Mouse (Mus musculus) embryo, embryonic 11 days (tissue): ENCODE data around the gene Rgs2.
A peak's percentile ranks its signal among the peaks of the same experiment; 100 is the strongest.

Experiments used
- DNase-seq: peaks from one replicate; pipeline ENCODE4 v3.0.0-alpha.2; 2015

Gene Rgs2

DNA sequence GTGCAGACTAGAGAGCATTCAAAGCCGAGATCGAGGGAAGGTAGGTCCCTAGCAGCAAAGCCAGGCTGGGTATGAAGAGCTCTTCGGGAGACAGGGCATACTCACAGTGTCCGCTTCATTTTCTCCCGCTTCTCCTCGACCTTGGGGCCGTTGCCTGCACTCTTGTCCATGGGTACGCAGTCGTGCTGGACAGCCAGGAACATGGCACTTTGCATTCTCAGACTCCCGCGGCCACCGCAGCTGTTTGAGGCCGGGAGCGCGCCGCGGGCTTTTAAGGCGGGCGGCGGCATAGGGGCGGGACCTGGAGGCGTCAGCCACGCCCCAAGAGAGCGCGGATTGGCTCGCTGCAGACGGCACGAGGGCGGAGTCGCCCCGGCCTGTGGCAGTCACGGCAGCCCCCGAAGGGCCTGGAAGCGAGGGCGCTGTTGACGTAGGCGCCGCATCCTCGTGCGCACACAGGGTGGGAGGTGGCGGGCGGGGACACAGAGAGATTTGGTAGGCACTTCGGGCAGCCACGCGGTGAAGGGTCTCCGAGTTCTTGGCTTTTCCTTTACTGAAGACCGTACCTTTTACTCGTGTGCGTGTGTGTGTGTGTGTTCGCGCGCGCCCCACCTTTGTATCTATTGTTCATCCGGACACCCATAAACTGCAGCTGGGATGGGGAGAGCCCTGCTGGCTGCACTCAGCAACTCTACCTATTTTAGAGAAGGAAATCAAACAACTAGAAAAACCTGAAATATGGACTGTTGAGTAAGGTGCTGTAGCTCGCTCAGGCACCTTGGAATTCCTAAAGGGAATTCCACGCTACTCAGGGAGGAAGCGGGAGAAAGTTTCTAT is at the start of gene Rgs2:
Rgs2 (minus strand) TSS at position 258 of the 837 bp plus-strand sequence.
- peak; percentile 97 for DNase-seq

GRCm38 (mm10) chr1:144053401-144053800 is 49.4 kb upstream of the Rgs2 start:
- no peak for DNase-seq

- DNase-seq: no peak
Observed at GRCm38 (mm10) chr1:144041826-144042225, 37.9 kb upstream of the Rgs2 start.

DNA sequence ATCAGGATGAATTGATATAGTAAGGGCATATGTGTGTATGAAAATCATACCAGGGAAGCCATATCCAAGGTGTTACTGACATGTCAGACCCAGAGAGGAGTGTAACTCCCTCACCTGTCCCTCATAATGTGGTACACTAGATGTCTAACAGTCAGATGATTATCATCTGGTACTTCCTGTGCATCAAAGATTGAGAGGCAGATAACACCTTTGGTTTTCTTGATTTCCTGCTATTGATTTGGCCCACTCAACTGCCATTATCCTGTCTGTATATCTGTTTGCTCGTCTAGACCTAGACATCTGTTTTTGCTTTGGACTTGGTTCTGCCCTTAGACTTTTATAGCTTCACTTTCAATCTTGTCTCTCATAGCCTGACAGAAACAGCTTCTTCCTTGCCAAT is 29.5 kb upstream of the Rgs2 start:
- no peak for DNase-seq

- DNase-seq: peak; percentile 12
Observed at GRCm38 (mm10) chr1:144030499-144030898, 26.5 kb upstream of the Rgs2 start.

GRCm38 (mm10) chr1:144029679-144030078 is 25.7 kb upstream of the Rgs2 start:
- DNase-seq: no peak

- DNase-seq: no peak
Observed at GRCm38 (mm10) chr1:144018417-144018958, 14.5 kb upstream of the Rgs2 start.

DNA sequence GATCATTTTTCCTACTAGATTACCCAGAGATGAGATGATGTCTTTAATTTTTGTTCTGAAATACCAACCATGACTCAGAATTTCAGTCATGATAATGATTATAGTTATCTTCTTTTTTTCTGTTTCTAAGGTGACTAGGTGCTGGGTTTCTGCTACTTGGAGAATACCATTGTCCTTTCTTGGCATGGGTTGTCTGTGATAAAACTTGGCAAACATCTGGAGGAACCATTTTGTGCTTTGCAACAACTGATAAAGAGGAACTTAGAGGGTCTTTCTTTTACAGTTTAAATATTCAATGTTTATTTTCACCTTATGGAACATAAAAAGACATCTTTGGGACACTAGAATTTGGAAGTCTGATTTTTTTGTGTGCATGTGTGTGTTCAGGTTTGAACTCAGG is 10.0 kb upstream of the Rgs2 start:
- DNase-seq: no peak

DNA sequence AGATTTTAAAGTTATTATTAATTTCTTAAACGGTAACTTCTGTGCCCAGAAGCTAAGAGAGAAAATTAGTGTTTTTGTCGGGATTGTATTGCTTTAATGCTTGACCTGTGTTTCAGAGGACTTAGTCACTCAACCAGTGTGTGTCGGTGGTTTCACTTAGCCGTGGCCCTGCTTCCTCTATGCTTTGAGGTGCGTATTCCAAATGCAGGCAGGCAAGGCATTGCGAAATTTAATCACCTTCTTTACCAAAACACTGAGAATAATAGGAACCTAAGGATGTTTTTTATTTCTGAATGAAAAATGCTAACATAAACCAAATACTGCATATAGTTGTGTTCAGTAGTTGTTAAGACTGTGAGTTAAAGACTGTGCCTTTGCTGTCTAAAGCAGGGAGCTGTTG is 3.4 kb upstream of the Rgs2 start:
- no peak for DNase-seq

- peak; percentile 82 for DNase-seq
Observed at GRCm38 (mm10) chr1:144006542-144006941, 2.6 kb upstream of the Rgs2 start.

DNA sequence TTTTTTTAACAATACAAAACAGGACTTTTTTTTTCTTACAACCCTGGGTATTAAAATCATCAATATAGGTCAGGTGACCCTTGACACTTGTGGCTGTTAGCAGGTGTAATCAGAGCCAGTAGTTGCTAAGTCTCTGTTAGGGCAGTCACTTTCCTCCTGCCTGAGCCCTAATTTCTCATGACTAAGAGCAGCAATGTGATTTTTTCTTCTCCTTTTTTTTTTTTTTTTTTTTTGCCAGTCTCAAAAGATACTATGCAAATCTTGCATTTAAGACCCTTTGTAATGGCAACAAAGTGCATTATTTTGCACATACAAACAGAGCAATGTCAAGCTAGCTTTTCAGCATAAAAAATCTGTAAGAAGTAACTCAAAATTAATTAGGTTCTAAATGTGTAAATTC is 1.7 kb upstream of the Rgs2 start:
- no peak for DNase-seq

DNA sequence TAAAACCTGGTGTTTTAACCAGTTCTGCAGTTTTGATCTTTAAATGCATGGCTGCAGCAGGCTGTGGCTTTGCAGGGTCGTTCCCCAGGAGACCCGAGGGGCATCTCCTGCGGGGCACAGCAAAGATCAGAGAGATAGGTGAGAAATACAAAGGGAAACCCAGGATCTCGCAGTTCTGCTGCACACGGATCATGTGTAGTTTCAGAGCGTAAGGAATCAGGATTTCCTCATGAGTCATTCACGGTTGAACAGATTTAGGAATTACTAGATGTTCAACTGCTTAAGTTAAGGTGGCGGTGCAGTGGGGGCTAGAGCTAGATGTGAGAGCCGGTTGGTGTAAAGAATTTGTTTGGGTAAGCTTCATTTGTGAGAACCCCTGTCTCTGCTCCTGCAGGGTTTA is 780 bp upstream of the Rgs2 start:
- peak; percentile 48 for DNase-seq

GRCm38 (mm10) chr1:144003416-144003815 is 545 bp downstream of the Rgs2 start:
- peak; percentile 35 for DNase-seq

GRCm38 (mm10) chr1:144002715-144003066 is 1.3 kb downstream of the Rgs2 start:
- no peak for DNase-seq

DNA sequence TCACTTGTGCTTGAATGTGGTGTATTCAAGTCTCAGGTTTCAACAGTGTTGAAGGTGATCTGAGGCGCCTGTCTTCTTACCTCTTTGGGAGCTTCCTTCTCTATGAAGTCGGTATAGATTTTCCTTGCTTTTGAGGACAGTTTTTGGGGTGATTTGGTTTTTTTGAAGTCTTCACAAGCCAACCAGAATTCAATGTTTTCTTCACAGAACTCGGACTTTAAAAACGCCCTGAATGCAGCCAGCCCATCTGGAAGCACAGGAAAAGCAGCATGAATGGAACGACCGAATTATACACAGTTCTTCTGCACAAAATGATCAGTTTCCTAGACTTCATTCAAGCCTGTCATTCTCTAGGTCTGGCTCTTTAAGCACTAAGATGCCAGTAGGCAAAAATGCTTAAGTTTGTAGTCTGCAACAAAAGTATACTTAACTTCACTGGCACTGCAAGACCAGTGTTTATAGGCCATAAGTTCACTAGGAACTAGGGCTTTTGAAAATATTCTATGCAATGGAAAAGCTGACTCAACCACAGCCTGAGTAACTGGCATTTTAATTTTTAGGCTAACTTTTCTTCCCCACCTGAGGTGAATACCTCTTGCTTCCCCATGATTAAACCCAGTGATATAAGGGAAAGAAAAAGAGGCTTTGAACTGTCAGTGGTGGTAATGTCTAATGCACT is 1.8 kb downstream of the Rgs2 start:
- no peak for DNase-seq

DNA sequence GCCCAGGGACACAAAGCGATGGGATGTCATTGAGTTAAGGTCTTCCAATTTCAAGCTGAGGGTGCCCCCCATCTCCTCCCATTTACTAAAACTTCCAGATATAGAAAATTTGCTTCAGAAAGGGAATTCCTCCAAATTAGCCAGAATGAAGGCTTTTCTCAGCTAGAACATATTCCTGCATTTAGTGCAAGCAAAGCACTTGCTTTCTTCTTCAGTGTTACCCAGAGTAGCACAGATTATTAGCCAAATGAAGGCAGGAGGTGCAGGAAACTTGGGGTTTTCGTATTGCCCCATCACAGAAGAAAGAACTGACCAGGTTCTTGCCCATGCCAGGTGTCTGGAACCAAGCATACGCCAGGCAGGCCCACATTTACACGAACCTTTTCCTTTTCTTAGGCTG is 3.7 kb downstream of the Rgs2 start:
- no peak for DNase-seq

- no peak for DNase-seq
Observed at GRCm38 (mm10) chr1:143999371-143999920, 4.5 kb downstream of the Rgs2 start.

- no peak for DNase-seq
Observed at GRCm38 (mm10) chr1:143993026-143993425, 10.9 kb downstream of the Rgs2 start.

DNA sequence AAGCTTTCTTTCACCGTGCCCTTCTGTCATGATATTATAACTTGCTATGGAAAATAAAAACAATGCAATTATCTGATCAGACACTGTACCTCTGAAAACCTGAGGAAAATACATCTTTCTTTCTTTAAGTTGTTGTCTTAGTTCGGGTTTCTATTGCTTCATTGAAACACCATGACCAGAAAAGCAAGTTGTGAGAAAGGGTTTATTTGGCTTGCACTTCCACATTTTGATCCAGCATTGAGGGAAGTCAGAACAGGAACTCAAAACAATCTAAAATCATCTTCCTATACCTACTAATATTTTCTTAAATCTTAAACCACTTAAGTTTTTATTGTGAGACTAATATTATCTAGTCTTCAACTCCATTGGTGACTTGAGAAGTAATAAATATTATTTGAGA is 11.4 kb downstream of the Rgs2 start:
- DNase-seq: no peak

DNA sequence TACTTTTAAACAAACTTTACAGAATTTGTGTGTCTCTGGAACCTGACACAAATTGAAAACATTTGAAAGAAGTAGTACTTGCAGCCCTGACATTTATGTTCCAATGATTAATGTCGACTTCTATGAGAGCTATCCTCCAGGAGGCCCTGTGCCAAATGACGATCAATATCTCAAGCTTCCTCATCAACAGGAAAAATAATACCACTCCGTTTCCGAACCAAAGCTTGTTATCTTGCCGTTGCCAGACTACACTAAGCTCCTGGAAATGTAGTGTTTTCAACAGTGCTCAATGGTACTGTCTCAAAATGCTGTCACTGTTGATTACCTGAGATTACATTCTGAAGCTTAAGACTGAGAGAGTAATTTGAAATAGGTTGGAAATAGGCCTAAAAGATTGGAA is 13.7 kb downstream of the Rgs2 start:
- peak; percentile 25 for DNase-seq

DNA sequence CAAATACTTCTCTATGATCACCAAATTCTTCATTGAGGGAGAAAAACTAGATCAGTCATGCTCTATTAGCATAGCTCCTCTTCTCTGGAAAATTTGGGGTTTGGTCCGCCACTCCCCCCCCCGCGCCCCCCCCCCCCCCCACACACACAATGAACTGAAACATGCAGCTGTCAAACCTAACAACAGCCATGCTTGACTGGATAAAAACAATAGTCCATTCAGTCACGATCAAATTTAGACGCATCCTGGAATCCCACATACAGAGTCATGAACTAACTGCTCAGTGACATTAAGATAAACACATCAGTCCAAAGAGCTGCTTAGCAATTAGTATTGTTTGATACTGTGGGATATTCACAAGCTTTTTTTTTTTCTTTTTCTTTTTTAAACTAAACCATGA is 14.2 kb downstream of the Rgs2 start:
- peak; percentile 29 for DNase-seq

DNA sequence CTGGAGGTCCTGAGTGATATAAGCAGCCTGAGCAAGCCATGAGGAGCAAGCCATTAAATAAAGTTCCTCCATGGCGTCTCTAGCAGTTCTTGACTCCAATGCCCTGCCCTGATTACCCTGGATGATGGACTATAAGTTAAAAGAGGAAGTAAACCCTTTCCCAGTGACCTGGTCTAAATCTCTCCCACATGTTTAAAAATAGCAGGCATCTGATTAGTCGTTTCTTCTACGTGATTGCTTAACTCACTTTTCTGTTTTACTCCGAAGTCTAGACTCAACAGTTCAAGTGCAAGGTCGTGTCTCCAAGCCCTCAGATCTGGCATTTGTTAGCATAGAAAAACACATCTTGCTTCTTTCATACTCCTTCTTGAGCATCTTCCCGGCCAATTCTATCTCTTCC is 15.2 kb downstream of the Rgs2 start:
- no peak for DNase-seq

DNA sequence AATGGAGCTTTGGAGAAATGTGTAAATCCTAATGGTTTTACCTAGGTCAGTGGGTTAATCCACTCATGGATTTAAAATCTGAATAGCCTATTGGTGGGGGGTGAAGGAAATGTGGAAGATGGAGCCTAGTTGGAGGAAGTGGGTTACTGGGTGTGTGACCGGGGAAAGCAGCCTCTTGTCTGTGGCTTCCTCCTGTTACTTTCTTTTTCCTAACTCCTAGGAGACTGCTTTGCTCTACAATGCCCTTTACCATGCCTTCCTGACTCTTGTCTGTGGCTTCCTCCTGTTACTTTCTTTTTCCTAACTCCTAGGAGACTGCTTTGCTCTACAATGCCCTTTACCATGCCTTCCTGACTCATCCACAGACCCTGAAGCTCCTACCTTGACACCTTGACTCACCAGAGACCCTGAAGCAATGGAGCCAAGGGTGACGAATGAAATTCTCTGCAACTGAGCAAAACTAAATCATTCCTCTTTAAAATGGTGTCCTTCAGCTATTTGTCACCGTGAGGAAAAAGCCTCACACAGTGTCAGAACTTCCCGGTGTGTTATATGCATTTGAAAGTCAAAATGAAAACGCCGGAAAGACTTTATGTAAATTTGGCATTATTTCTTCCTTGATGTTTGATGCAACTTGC is 18.9 kb downstream of the Rgs2 start:
- no peak for DNase-seq
